Mouse (Mus musculus) G1E-ER4 (cell line): ENCODE data around the gene Gp5. TPM values are rescaled to one million over a fixed set of nuclear protein-coding genes. Genes with fewer than 3 reads are reported as not detected.

Source experiments
- GATA1 ChIP-seq: IDR thresholded peaks from one replicate; pipeline ENCODE4 v1.8.0; 2012; ENCODE audit warnings: low read length, inconsistent platforms
- polyA plus RNA-seq: library from polyadenylated mRNA; stranded (reverse); fragments of >175 nt; gene quantifications from 2 replicates; pipeline ENCODE4 v1.2.3, GENCODE M21; 2012

Gene Gp5
- polyA plus RNA-seq, 1 experiment = 124 TPM

DNA sequence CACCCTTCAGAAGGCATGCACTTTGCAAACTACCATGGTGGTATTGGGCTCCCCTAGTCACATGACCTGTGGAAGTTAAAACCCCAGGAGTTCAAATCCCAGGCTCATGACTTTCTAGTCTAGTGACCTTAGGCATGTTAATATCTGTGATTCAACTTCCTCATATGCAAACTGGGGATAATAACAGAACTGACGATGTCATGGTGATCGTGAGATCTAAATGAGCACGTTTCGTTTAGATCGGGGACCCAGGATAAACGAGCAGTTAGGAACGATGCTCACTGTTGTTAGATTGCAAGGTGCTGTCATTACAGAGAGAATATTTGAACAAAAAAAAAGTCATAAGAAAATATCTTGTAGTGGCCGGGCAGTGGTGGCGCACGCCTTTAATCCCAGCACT is 48.4 kb downstream of the Gp5 start:
- no peak for TF ChIP-seq GATA1

DNA sequence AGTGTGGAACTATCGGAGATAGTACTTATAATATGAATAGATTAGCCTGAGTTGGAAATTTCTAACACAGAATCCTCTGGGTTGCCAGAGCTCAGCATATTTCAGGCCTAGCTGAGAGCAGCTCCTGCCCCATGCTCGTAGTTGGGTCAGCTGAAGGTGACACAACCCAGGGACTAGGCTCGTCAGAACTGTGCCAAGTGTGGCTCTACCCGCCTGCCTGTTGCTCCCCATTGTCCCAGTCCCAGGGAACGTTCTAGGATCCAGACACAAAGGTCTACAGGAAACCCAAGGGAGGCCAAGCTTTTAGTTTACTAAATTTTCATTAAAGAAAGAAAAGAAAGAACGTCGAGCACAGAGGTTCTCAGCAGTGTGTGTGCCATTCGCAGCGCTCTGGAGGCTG is 49.2 kb downstream of the Gp5 start:
- no peak for TF ChIP-seq GATA1

DNA sequence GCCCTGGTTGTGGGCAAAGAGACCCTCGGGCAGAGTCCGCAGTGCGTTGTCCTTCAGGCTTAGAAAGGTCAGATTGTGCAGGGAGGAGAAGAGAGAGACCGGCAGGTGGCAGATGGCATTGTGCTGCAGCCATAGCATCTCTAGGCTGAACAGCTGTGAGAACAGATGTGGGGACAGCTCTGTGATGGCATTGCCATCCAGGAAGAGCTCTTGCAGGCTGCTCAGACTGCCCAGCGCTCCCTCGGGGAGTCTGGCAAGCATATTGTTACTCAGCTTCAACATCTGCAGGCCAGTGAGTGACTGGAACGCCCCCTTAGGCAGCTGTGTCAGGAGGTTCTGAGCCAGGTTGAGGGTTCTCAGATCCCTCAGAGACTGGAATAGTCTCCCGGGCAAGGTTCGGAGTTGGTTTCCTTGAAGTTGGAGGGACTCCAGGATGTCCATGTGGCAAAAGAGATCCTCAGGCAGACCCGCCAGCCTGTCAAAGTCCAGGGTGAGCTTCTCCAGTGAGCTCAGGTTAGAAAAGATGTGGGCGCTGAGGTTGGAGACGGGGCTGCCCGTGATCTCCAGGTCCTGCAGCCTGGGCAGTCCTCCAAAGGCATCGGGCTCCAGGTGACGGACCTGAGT is 50.5 kb downstream of the Gp5 start:
- TF ChIP-seq GATA1 = no peak

DNA sequence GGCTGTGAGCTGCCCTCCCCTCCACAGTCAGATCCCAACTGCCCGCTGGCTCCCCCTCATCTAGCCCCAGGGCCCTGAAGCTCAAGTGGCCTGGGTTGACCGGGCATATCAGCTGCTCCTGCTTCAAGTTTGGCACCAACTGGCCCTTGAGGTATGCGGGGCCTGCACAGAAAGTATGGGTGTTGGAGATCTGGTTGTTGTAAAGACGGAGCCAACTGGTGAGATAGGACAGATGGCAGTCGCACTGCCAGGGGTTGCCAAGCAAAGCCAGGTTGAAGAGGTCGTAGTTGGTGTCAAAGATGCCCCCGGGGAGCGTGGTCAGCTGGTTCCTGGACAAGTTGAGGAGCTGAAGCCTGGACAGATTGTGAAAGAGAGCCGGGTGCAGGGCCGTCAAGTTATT is 51.1 kb downstream of the Gp5 start:
- no peak for TF ChIP-seq GATA1

DNA sequence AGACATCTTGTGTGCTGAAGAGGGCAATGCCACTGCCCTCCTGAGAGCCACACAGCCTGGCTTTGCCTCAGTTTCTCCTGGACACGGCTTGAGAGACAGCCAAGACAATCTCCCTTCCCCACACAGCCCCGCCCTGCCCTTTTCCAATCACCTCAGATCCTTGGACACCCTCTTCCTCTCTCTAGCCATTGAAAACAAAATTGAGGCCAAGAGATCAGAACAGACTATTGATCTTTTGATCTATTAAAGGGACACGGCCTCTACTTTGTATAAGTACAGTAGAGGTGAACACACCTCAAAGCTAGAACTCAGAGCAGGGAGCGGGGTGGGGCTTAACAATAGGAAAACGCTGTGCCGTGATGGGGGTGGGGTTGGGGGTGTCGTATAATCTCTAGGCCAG is 52.1 kb downstream of the Gp5 start:
- TF ChIP-seq GATA1 = no peak

DNA sequence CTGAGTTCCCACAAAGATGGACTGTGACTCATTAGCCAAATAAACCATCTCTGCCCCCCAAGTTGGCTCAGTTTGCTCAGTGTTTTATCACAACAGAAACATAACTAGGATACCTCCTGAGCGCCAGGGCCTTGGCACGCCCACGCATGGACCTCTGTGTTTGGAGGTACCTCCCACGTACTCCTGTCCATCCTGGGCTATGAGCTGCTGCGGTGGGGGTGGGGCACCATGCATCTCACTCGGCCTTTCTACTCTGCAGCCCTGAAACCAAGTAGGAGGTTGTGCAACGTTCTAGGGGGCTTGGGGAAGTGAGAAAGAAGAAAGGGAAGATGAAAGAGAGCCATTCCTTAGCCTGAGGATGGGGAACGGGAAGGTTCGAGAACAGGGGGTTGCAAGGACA is 52.9 kb downstream of the Gp5 start:
- no peak for TF ChIP-seq GATA1

Other genes starting within 250 kb of the Gp5 start
- 119 and 125 TPM in 2 replicates for gene Hes1, start 246.4 kb downstream of the Gp5 start, polyA plus RNA-seq
- gene Cpn2, start 43.3 kb downstream of the Gp5 start, polyA plus RNA-seq = not detected in 2 replicates
- gene Lrrc15, start 27.5 kb downstream of the Gp5 start, polyA plus RNA-seq = not detected in 2 replicates
- gene Atp13a3, start 95.2 kb upstream of the Gp5 start, polyA plus RNA-seq = 142 and 176 TPM in 2 replicates
- gene Tmem44, start 240.1 kb upstream of the Gp5 start, polyA plus RNA-seq = 3.4 and 4.3 TPM in 2 replicates